ENCODE assay signal across 22 mouse cellular contexts in genomic region chr2:152112970-152113369, GRCm38 (mm10). TPM values are rescaled to one million over a fixed set of nuclear protein-coding genes. Genes with fewer than 3 reads are reported as not detected.
DNase-seq lines count a peak whose midpoint lies in the region; ATAC-seq and TF ChIP-seq lines count a peak whose summit lies in the region.
"Had no signal": no experiment of that assay in that cellular context is flagged by ENCODE, and none has a peak within 500 bp of the region (broad histone marks: within the 10 kb centered on the region; RNA-seq: fewer than 3 reads in every experiment).

No protein-coding gene starts in this region.

- no peaks in the 10 kb centered on the region; the same call in 1 of the 2 replicates for H3K27me3 ChIP-seq in cerebellum, adult 2 months (ENCODE audit: control insufficient read depth, insufficient read depth, low read length)
- H3K27me3 ChIP-seq in hindbrain, embryonic 10.5 days (ENCODE audit: insufficient read depth, poor library complexity, severe bottlenecking): peaks cover 40% of the 10 kb centered on the region
- 0 out of 2 replicates have a peak, but pooled peaks cover 8% of the 10 kb centered on the region for H3K27me3 ChIP-seq in hindbrain, embryonic 13.5 days
- no peaks in the 10 kb centered on the region for H3K27me3 ChIP-seq in midbrain, postnatal 0 days (ENCODE audit: insufficient read depth, low read length)
- no peaks in the 10 kb centered on the region for H3K27me3 ChIP-seq in midbrain, embryonic 15.5 days (replicated peaks)
- H3K27me3 ChIP-seq in embryonic facial prominence, embryonic 10.5 days (replicated peaks; ENCODE audit: low read depth, poor library complexity, severe bottlenecking): peaks cover 28% of the 10 kb centered on the region

- H3K9ac ChIP-seq in hindbrain, embryonic 13.5 days: no peak overlapping the region
- no peak overlapping the region for H3K9ac ChIP-seq in midbrain, postnatal 0 days (replicated peaks; ENCODE audit: low read length, poor library complexity, severe bottlenecking)
- no peak overlapping the region for H3K9ac ChIP-seq in midbrain, embryonic 15.5 days
- H3K9ac ChIP-seq: forebrain, embryonic 13.5 days; hindbrain, embryonic 14.5 days; limb, embryonic 15.5 days; liver, embryonic 15.5 days had no signal

- no peak for ATAC-seq in hindbrain, embryonic 13.5 days (ENCODE audit: low FRiP score)
- no peak for ATAC-seq in midbrain, postnatal 0 days (ENCODE audit: low FRiP score)
- ATAC-seq in midbrain, embryonic 15.5 days (replicated peaks): no peak
- peak; percentile 47 for ATAC-seq in common myeloid progenitor, adult 5-6 weeks (replicated peaks; ENCODE audit: low read depth, poor library complexity, severe bottlenecking)

- no peak for TF ChIP-seq POLR2A in cerebellum, adult 2 months (IDR thresholded peaks at IDR 0.05; ENCODE audit: borderline replicate concordance, insufficient read depth, low read length)

- no peak for TF ChIP-seq CTCF in cerebellum, adult 2 months (IDR thresholded peaks at IDR 0.05; ENCODE audit: borderline replicate concordance, insufficient read depth, low read depth, low read length)
- no peak for TF ChIP-seq CTCF in midbrain, postnatal 0 days (IDR thresholded peaks at IDR 0.05)

- peaks cover 13% of the 10 kb centered on the region for H3K36me3 ChIP-seq in hindbrain, embryonic 10.5 days
- peaks cover 5% of the 10 kb centered on the region; the same call in 1 of the 2 replicates for H3K36me3 ChIP-seq in hindbrain, embryonic 13.5 days
- H3K36me3 ChIP-seq in midbrain, postnatal 0 days (ENCODE audit: insufficient read depth, low read length): peaks cover 8% of the 10 kb centered on the region; the same call in 1 of the 2 replicates
- H3K36me3 ChIP-seq in midbrain, embryonic 15.5 days (replicated peaks): no peaks in the 10 kb centered on the region
- H3K36me3 ChIP-seq in embryonic facial prominence, embryonic 10.5 days (replicated peaks): peaks cover 10% of the 10 kb centered on the region
- H3K36me3 ChIP-seq: limb, embryonic 15.5 days had no signal

- 7% methylated on average over 10 of the region's 10 CpGs for WGBS in cerebellum, adult 2 months
- 66% methylated on average over 10 of the region's 10 CpGs for WGBS in hindbrain, embryonic 10.5 days
- 54% methylated on average over 10 of the region's 10 CpGs for WGBS in hindbrain, embryonic 13.5 days
- WGBS in midbrain, postnatal 0 days: 65% methylated on average over 10 of the region's 10 CpGs
- WGBS in midbrain, embryonic 15.5 days: 68% methylated on average over 10 of the region's 10 CpGs
- WGBS in embryonic facial prominence, embryonic 10.5 days: 73% methylated on average over 10 of the region's 10 CpGs

- peaks cover 10% of the 10 kb centered on the region for H3K4me1 ChIP-seq in cerebellum, adult 2 months (ENCODE audit: control insufficient read depth, insufficient read depth, low read length)
- peaks cover 44% of the 10 kb centered on the region for H3K4me1 ChIP-seq in hindbrain, embryonic 10.5 days (replicated peaks)
- peaks cover 42% of the 10 kb centered on the region for H3K4me1 ChIP-seq in hindbrain, embryonic 13.5 days (replicated peaks)
- peaks cover 6% of the 10 kb centered on the region; the same call in 1 of the 2 replicates for H3K4me1 ChIP-seq in midbrain, postnatal 0 days (ENCODE audit: insufficient read depth, low read length)
- peaks cover 11% of the 10 kb centered on the region for H3K4me1 ChIP-seq in midbrain, embryonic 15.5 days
- peaks cover 39% of the 10 kb centered on the region for H3K4me1 ChIP-seq in embryonic facial prominence, embryonic 10.5 days

- no peak overlapping the region for H3K4me2 ChIP-seq in hindbrain, embryonic 13.5 days
- H3K4me2 ChIP-seq in midbrain, postnatal 0 days (ENCODE audit: low read depth, low read length, poor library complexity, severe bottlenecking): no peak overlapping the region
- H3K4me2 ChIP-seq in midbrain, embryonic 15.5 days: no peak overlapping the region
- H3K4me2 ChIP-seq: forebrain, embryonic 13.5 days; heart, embryonic 11.5 days; hindbrain, embryonic 14.5 days; limb, embryonic 15.5 days; liver, embryonic 15.5 days had no signal

- H3K4me3 ChIP-seq in cerebellum, adult 2 months (replicated peaks; ENCODE audit: insufficient read depth, low read depth, low read length): no peak overlapping the region
- H3K4me3 ChIP-seq in hindbrain, embryonic 10.5 days: no peak overlapping the region
- no peak overlapping the region for H3K4me3 ChIP-seq in hindbrain, embryonic 13.5 days
- H3K4me3 ChIP-seq in midbrain, postnatal 0 days (ENCODE audit: low read depth, low read length): no peak overlapping the region
- no peak overlapping the region for H3K4me3 ChIP-seq in midbrain, embryonic 15.5 days
- H3K4me3 ChIP-seq in embryonic facial prominence, embryonic 10.5 days: no peak overlapping the region
- H3K4me3 ChIP-seq: forebrain, embryonic 13.5 days; gastrocnemius, adult 2 months; limb, embryonic 15.5 days; liver, embryonic 15.5 days had no signal

- no peaks in the 10 kb centered on the region for H3K9me3 ChIP-seq in hindbrain, embryonic 10.5 days
- H3K9me3 ChIP-seq in hindbrain, embryonic 13.5 days: no peaks in the 10 kb centered on the region
- no peaks in the 10 kb centered on the region for H3K9me3 ChIP-seq in midbrain, postnatal 0 days (ENCODE audit: low read length)
- no peaks in the 10 kb centered on the region for H3K9me3 ChIP-seq in midbrain, embryonic 15.5 days
- H3K9me3 ChIP-seq in embryonic facial prominence, embryonic 10.5 days: no peaks in the 10 kb centered on the region
- H3K9me3 ChIP-seq: forebrain, embryonic 13.5 days; limb, embryonic 15.5 days; liver, embryonic 15.5 days had no signal

- peak; percentile 36 for DNase-seq in cerebellum, adult 9-11 months
- DNase-seq in cerebellum, adult 2 months: no peak
- no peak for DNase-seq in hindbrain, embryonic 10.5 days (ENCODE audit: low spot score)
- DNase-seq in midbrain, postnatal 0 days (ENCODE audit: low spot score): peak; percentile 17
- no peak for DNase-seq in embryonic facial prominence, embryonic 10.5 days (ENCODE audit: low spot score)
- DNase-seq: adrenal gland, postnatal 36 days; cerebellum, adult 9-10 months; gastrocnemius, adult 2 months; heart, postnatal 10 days; kidney, adult 8-10 months; kidney, postnatal 25 days had no signal

- H3K27ac ChIP-seq in cerebellum, adult 2 months (ENCODE audit: insufficient read depth, low read length): no peak overlapping the region
- H3K27ac ChIP-seq in hindbrain, embryonic 10.5 days: peak overlapping the region; percentile 13; the same call in 1 of the 2 replicates
- H3K27ac ChIP-seq in hindbrain, embryonic 13.5 days: no peak overlapping the region
- H3K27ac ChIP-seq in midbrain, postnatal 0 days (ENCODE audit: low read depth, low read length): no peak overlapping the region
- H3K27ac ChIP-seq in midbrain, embryonic 15.5 days: no peak overlapping the region
- H3K27ac ChIP-seq in embryonic facial prominence, embryonic 10.5 days (replicated peaks): no peak overlapping the region; the same call in 1 of the 2 replicates
- H3K27ac ChIP-seq: forebrain, embryonic 13.5 days; gastrocnemius, adult 2 months; hindbrain, embryonic 14.5 days; limb, embryonic 15.5 days; liver, embryonic 15.5 days; macrophage had no signal

RNA-seq across cellular contexts. Expression of gene Srxn1, which starts 7.7 kb away (rescaled TPM):
- polyA plus RNA-seq in cerebellum, adult 2 months (2012; rRNA removed): 138 TPM in 2 replicates
- 15.6 and 18.7 TPM in 2 replicates for polyA plus RNA-seq in hindbrain, embryonic 10.5 days (2016; fragmentation: Nextera tagmentation; extraction: Ambion mirVana)
- 16.1 and 16.8 TPM in 2 replicates for polyA plus RNA-seq in hindbrain, embryonic 13.5 days (2015; fragmentation: Nextera tagmentation; extraction: Ambion mirVana)
- total RNA-seq in midbrain, postnatal 0 days (2014; rRNA removed): 24.5 and 46.1 TPM in 2 replicates
- polyA plus RNA-seq in midbrain, postnatal 0 days (2015; fragmentation: Nextera tagmentation; extraction: Ambion mirVana): 24.8 and 29.5 TPM in 2 replicates
- polyA plus RNA-seq in midbrain, embryonic 15.5 days (2015; fragmentation: Nextera tagmentation; extraction: Ambion mirVana): 21.5 and 23.7 TPM in 2 replicates
- 9.8 and 13.2 TPM in 2 replicates for total RNA-seq in common myeloid progenitor, adult 5-6 weeks (2017)
- 10.7 and 12.4 TPM in 2 replicates for polyA plus RNA-seq in embryonic facial prominence, embryonic 10.5 days (2016; fragmentation: Nextera tagmentation; extraction: Ambion mirVana)

RNA-seq across cellular contexts. Expression of gene Tcf15, which starts 30.4 kb away (rescaled TPM):
- 2.6 TPM in 2 replicates for polyA plus RNA-seq in cerebellum, adult 2 months (2012; rRNA removed)
- polyA plus RNA-seq in hindbrain, embryonic 10.5 days (2016; fragmentation: Nextera tagmentation; extraction: Ambion mirVana): 5.2 and 7.6 TPM in 2 replicates
- 2.8 and 3.2 TPM in 2 replicates for polyA plus RNA-seq in hindbrain, embryonic 13.5 days (2015; fragmentation: Nextera tagmentation; extraction: Ambion mirVana)
- total RNA-seq in midbrain, postnatal 0 days (2014; rRNA removed): 2.7 TPM in 1 of 2 replicates, not detected in the other
- 0.58 and 0.90 TPM in 2 replicates for polyA plus RNA-seq in midbrain, postnatal 0 days (2015; fragmentation: Nextera tagmentation; extraction: Ambion mirVana)
- polyA plus RNA-seq in midbrain, embryonic 15.5 days (2015; fragmentation: Nextera tagmentation; extraction: Ambion mirVana): 1.1 TPM in 2 replicates
- 1.2 TPM in 1 of 2 replicates, not detected in the other for total RNA-seq in common myeloid progenitor, adult 5-6 weeks (2017)
- 9.2 and 10.3 TPM in 2 replicates for polyA plus RNA-seq in embryonic facial prominence, embryonic 10.5 days (2016; fragmentation: Nextera tagmentation; extraction: Ambion mirVana)
- polyA plus RNA-seq: macrophage had no signal

RNA-seq across cellular contexts. Expression of gene Scrt2, which starts 31.6 kb away (rescaled TPM):
- polyA plus RNA-seq in cerebellum, adult 2 months (2012; rRNA removed): 14.8 and 15.4 TPM in 2 replicates
- polyA plus RNA-seq in hindbrain, embryonic 10.5 days (2016; fragmentation: Nextera tagmentation; extraction: Ambion mirVana): 5.5 and 19.0 TPM in 2 replicates
- polyA plus RNA-seq in hindbrain, embryonic 13.5 days (2015; fragmentation: Nextera tagmentation; extraction: Ambion mirVana): 24.0 and 27.8 TPM in 2 replicates
- 6.7 and 10.8 TPM in 2 replicates for total RNA-seq in midbrain, postnatal 0 days (2014; rRNA removed)
- polyA plus RNA-seq in midbrain, postnatal 0 days (2015; fragmentation: Nextera tagmentation; extraction: Ambion mirVana): 2.2 and 2.3 TPM in 2 replicates
- 10.7 and 10.9 TPM in 2 replicates for polyA plus RNA-seq in midbrain, embryonic 15.5 days (2015; fragmentation: Nextera tagmentation; extraction: Ambion mirVana)
- not detected in 2 replicates for total RNA-seq in common myeloid progenitor, adult 5-6 weeks (2017)
- polyA plus RNA-seq in embryonic facial prominence, embryonic 10.5 days (2016; fragmentation: Nextera tagmentation; extraction: Ambion mirVana): 0.93 and 1.5 TPM in 2 replicates
- total RNA-seq: gastrocnemius, adult 2 months; heart, postnatal 10 days had no signal
- polyA plus RNA-seq: limb, embryonic 15.5 days; liver, embryonic 15.5 days; lung, embryonic 16.5 days; macrophage; spleen, adult 2 months had no signal

Comparison
In these comparisons a context has a peak if more than half of its experiments do, and no peak if none do; other contexts are left out.
1. DNase-seq: peak in cerebellum, adult 9-11 months (single experiment) and midbrain, postnatal 0 days (single experiment); none in cerebellum, adult 2 months (0 of 2), hindbrain, embryonic 10.5 days (single experiment) and embryonic facial prominence, embryonic 10.5 days (single experiment).